Mouse (Mus musculus) layer of hippocampus, postnatal 10 days (tissue): ENCODE data around the gene Angptl4. TPM values are rescaled to one million over a fixed set of nuclear protein-coding genes. Genes with fewer than 3 reads are reported as not detected.
"Not testable (repeated sequence)": the region's sequence is repeated elsewhere in the genome, so short reads cannot be mapped to it uniquely, and the experiment has no call there.

Source experiments
- DNase-seq, 2 experiments: peaks; one replicate each; pipeline ENCODE4 v3.0.0; 2021; ENCODE audit warnings: low spot score in 2 of 2
- total RNA-seq, 2 experiments: library from RNA; stranded (reverse); gene quantifications; 2 replicates each; pipeline ENCODE4 v1.2.3; 2021

The Angptl4 gene
- total RNA-seq, 2 experiments from 2014 or later, result 6.9 to 9.5 TPM

GRCm38 (mm10) chr17:33759767-33760254 is 21.8 kb downstream of the Angptl4 start:
- DNase-seq, result peak; percentile 89 to 91

GRCm38 (mm10) chr17:33757231-33757630 is 24.4 kb downstream of the Angptl4 start:
- DNase-seq, result no peak

- DNase-seq, result no peak
Observed at GRCm38 (mm10) chr17:33756108-33756790, 25.4 kb downstream of the Angptl4 start.

- no peak for DNase-seq
Observed at GRCm38 (mm10) chr17:33755418-33756107, 26.1 kb downstream of the Angptl4 start.

- no peak for DNase-seq
Observed at GRCm38 (mm10) chr17:33754656-33755055, 27.0 kb downstream of the Angptl4 start.

- DNase-seq, result no peak
Observed at GRCm38 (mm10) chr17:33752297-33752696, 29.3 kb downstream of the Angptl4 start.

- no peak for DNase-seq
Observed at GRCm38 (mm10) chr17:33751181-33751580, 30.4 kb downstream of the Angptl4 start.

GRCm38 (mm10) chr17:33749451-33749850 is 32.2 kb downstream of the Angptl4 start:
- no peak for DNase-seq

GRCm38 (mm10) chr17:33746011-33746410 is 35.6 kb downstream of the Angptl4 start:
- peak in 1 of 2 experiments; percentile 36 for DNase-seq

- DNase-seq, result no peak
Observed at GRCm38 (mm10) chr17:33744686-33745384, 36.8 kb downstream of the Angptl4 start.

- DNase-seq, result no peak
Observed at GRCm38 (mm10) chr17:33742420-33742819, 39.2 kb downstream of the Angptl4 start.

GRCm38 (mm10) chr17:33733526-33733925 is 48.1 kb downstream of the Angptl4 start:
- DNase-seq, result not testable (repeated sequence)

GRCm38 (mm10) chr17:33732556-33733083 is 49.0 kb downstream of the Angptl4 start:
- DNase-seq, result not testable (repeated sequence)

GRCm38 (mm10) chr17:33729215-33729614 is 52.4 kb downstream of the Angptl4 start:
- DNase-seq, result no peak

GRCm38 (mm10) chr17:33728396-33728795 is 53.2 kb downstream of the Angptl4 start:
- no peak for DNase-seq

Other genes starting within 250 kb of the Angptl4 start
- 1 to 10 TPM; 1.5 to 1.6 TPM for gene Myo1f, start 226.1 kb downstream of the Angptl4 start, total RNA-seq
- 10 to 100 TPM; 48.0 to 53.1 TPM for gene Zfp414, start 152.7 kb downstream of the Angptl4 start, total RNA-seq
- gene Pram1, start 143.8 kb downstream of the Angptl4 start, total RNA-seq, result under 1 TPM in 1 of 2 experiments, not detected in 1; 0.27 TPM
- 100 to 1,000 TPM; 138 to 167 TPM for gene Hnrnpm, start 95.0 kb downstream of the Angptl4 start, total RNA-seq
- gene March2, start 63.2 kb downstream of the Angptl4 start, total RNA-seq, result 10 to 100 TPM; 74.1 to 76.0 TPM
- 100 to 1,000 TPM; 252 to 307 TPM for gene Rab11b, start 21.3 kb downstream of the Angptl4 start, total RNA-seq
- 10 to 100 TPM; 38.0 to 51.2 TPM for gene Kank3, start 28.7 kb upstream of the Angptl4 start, total RNA-seq
- gene Rps28, start 42.7 kb upstream of the Angptl4 start, total RNA-seq, result 100 to 1,000 TPM; 919 to 984 TPM
- 100 to 1,000 TPM; 244 to 245 TPM for gene Ndufa7, start 42.7 kb upstream of the Angptl4 start, total RNA-seq
- gene Cd320, start 61.3 kb upstream of the Angptl4 start, total RNA-seq, result 10 to 100 TPM; 25.1 to 27.1 TPM
- gene Gm7029, start 92.0 kb upstream of the Angptl4 start, total RNA-seq, result not detected
- gene Kifc1, start 108.8 kb upstream of the Angptl4 start, total RNA-seq, result 1 to 10 TPM; 5.6 to 6.8 TPM
- gene Platr17, start 123.3 kb upstream of the Angptl4 start, total RNA-seq, result 1 to 10 TPM in 1 of 2 experiments, under 1 TPM in 1; 0.87 to 1.1 TPM
- 10 to 100 TPM; 23.9 to 29.6 TPM for gene Daxx, start 127.6 kb upstream of the Angptl4 start, total RNA-seq
- 10 to 100 TPM; 36.3 to 40.7 TPM for gene Tapbp, start 134.1 kb upstream of the Angptl4 start, total RNA-seq
- gene Zbtb22, start 134.1 kb upstream of the Angptl4 start, total RNA-seq, result 10 to 100 TPM; 29.4 to 30.5 TPM
- 10 to 100 TPM; 60.2 to 80.6 TPM for gene Rgl2, start 147.7 kb upstream of the Angptl4 start, total RNA-seq
- gene Pfdn6, start 158.5 kb upstream of the Angptl4 start, total RNA-seq, result 100 to 1,000 TPM in 1 of 2 experiments, 10 to 100 TPM in 1; 83.1 to 106 TPM
- gene Wdr46, start 158.8 kb upstream of the Angptl4 start, total RNA-seq, result 10 to 100 TPM; 21.8 to 24.8 TPM
- 1 to 10 TPM; 6.2 to 6.7 TPM for gene B3galt4, start 169.7 kb upstream of the Angptl4 start, total RNA-seq
- gene Vps52, start 174.0 kb upstream of the Angptl4 start, total RNA-seq, result 10 to 100 TPM; 80.4 to 81.7 TPM
- gene Rps18, start 174.2 kb upstream of the Angptl4 start, total RNA-seq, result 100 to 1,000 TPM; 453 to 457 TPM
- gene H2-K1, start 218.5 kb upstream of the Angptl4 start, total RNA-seq, result 10 to 100 TPM; 11.1 to 14.3 TPM
- 10 to 100 TPM; 27.8 to 34.2 TPM for gene Ring1, start 242.8 kb upstream of the Angptl4 start, total RNA-seq
- gene H2-Ke6, start 246.2 kb upstream of the Angptl4 start, total RNA-seq, result 10 to 100 TPM; 48.6 to 51.6 TPM
- 100 to 1,000 TPM in 1 of 2 experiments, 10 to 100 TPM in 1; 82.8 to 108 TPM for gene Slc39a7, start 249.9 kb upstream of the Angptl4 start, total RNA-seq
- 10 to 100 TPM; 70.1 to 70.2 TPM for gene Rxrb, start 250.0 kb upstream of the Angptl4 start, total RNA-seq